Mouse (Mus musculus) kidney, embryonic 16.5 days (tissue): ENCODE data around the gene Golim4. TPM values are rescaled to one million over a fixed set of nuclear protein-coding genes. Genes with fewer than 3 reads are reported as not detected.

Experiments
- ATAC-seq: fragments of 200-750 bp; cut with Nextera tagmentation; 2 replicates; pipeline ENCODE4 v1.8.0; 2017; ENCODE audit warnings: moderate TSS enrichment; ENCODE audit not compliant: low FRiP score, low TSS enrichment
- H3K27ac ChIP-seq: fragments of 300-500 bp; sonication (generic); 2 replicates; pipeline ENCODE4 v1.5.1; 2014; ENCODE audit warnings: low read length
- H3K27me3 ChIP-seq: fragments of 300-500 bp; sonication (generic); 2 replicates; pipeline ENCODE4 v1.6.1; 2014; ENCODE audit warnings: low read length, control low read depth, mixed read lengths; ENCODE audit not compliant: insufficient read depth
- H3K36me3 ChIP-seq: fragments of 300-500 bp; sonication (generic); 2 replicates; pipeline ENCODE4 v1.6.1; 2014; ENCODE audit warnings: low read length, control low read depth, mixed read lengths; ENCODE audit not compliant: insufficient read depth
- H3K4me1 ChIP-seq: fragments of 300-500 bp; sonication (generic); 2 replicates; pipeline ENCODE4 v1.6.1; 2014; ENCODE audit warnings: low read length, control low read depth, mixed read lengths; ENCODE audit not compliant: insufficient read depth
- H3K4me2 ChIP-seq: fragments of 300-500 bp; sonication (generic); replicated peaks from 2 replicates; pipeline ENCODE4 v1.6.1; 2014; ENCODE audit warnings: low read depth, low read length
- H3K4me3 ChIP-seq: fragments of 300-500 bp; sonication (generic); 2 replicates; pipeline ENCODE4 v1.5.1; 2014; ENCODE audit warnings: mild to moderate bottlenecking, low read length
- H3K9ac ChIP-seq: fragments of 300-500 bp; sonication (generic); replicated peaks from 2 replicates; pipeline ENCODE4 v1.6.1; 2014; ENCODE audit warnings: low read length
- H3K9me3 ChIP-seq: fragments of 300-500 bp; sonication (generic); 2 replicates; pipeline ENCODE4 v1.6.1; 2016; ENCODE audit warnings: low read length, control low read depth
- WGBS: fragments of 180-500 bp; shearing (Covaris S2); extraction: QIAGEN DNeasy Blood & Tissue Kit; methylation state at CpG from one replicate; pipeline ENCODE4 v1.1.7; 2014; 5-methylcytosine and 5-hydroxymethylcytosine counted together
- polyA plus RNA-seq: library from polyadenylated mRNA; unstranded; fragments of >200 nt; fragmentation: Nextera tagmentation; extraction: Ambion mirVana; gene quantifications from 2 replicates; pipeline ENCODE4 v1.2.1, GENCODE M21; 2015

The Golim4 gene
- polyA plus RNA-seq, 1 experiment from 2014 or later: 61.8 TPM

DNA sequence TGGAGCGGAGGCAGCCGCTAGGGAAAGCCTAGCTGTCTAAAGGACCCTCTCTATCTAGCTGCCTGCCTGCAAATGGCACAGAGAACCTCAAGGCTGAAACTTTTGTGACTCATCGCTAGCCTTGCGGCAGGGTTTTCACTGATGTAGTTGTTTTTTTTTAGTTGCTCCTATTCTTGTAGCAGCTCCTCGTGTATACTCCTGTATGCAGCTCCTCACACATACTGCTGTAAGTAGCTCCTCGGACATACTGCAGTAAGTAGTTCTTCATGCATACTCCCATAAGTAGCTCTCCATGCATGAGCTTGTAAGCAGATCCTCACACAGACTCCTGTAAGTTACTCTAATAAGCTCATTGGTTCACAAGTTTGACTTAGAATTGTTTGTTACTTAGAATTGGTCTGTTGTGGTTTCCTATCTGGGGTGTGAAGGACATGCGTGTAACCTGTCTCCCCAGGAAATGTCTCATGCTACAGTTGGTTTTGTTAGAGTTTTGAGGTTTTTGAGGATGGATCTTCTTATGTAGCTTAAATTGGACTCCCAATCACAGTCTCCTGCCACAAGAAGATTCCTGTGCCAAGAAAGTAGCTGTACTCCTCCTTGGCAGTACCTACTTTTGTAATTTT is 26.7 kb downstream of the Golim4 start:
- ATAC-seq: no peak
- Histone ChIP-seq H3K27ac (no peak overlapping the region), H3K9ac (no peak overlapping the region), H3K9me3 (peaks cover 6% of the 10 kb centered on the region; the same call in 1 of the 2 replicates), H3K4me2 (no peak overlapping the region), H3K27me3 (no peaks in the 10 kb centered on the region), H3K36me3 (peaks cover 7% of the 10 kb centered on the region; the same call in 1 of the 2 replicates), H3K4me3 (no peak overlapping the region), H3K4me1 (0 out of 2 replicates have a peak, but pooled peaks cover 2% of the 10 kb centered on the region)
- 90% methylated on average over 7 of the region's 7 CpGs for WGBS

DNA sequence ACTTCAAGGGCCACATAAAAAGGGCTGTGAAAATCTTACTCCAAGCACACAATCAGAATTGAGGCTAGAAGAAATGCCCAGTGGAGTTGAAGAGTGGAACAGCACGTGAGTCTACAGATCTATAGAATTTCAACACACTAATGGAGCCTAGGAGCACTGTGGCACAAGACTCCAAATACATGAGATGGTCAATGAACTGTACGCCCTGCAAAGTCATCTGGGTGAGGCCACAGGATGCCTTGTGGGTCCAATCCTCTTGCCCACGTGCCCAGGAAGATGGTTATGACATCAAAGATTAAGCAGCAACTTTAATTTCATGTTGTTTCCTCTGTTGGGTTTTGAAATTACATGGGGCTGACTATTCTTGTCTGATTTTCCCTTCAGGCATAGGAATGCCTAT is 30.4 kb downstream of the Golim4 start:
- Histone ChIP-seq H3K4me3 (no peak overlapping the region), H3K27ac (no peak overlapping the region), H3K36me3 (no peaks in the 10 kb centered on the region), H3K9me3 (no peaks in the 10 kb centered on the region), H3K27me3 (no peaks in the 10 kb centered on the region), H3K4me1 (0 out of 2 replicates have a peak, but pooled peaks cover 2% of the 10 kb centered on the region), H3K9ac (no peak overlapping the region), H3K4me2 (no peak overlapping the region)
- no peak for ATAC-seq
- 86% methylated on average over 3 of the region's 3 CpGs for WGBS

DNA sequence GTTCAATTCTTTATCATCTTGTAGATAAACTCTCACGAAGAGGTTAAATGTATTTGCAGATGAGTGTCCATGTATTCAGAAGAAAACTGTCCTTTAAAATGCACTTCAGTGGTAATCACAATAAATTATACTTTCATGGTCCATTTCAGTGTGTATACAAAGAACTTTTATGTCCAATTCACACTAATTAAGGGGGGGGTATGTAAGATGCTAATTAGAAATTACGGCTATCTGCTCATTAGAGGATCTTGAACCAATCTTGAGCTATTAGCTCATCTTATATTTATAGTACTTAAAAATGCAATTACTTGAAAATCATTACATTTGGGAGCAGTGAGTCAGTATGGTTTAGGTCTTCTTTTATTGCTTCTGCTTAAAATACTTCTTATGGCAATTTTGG is 31.6 kb downstream of the Golim4 start:
- Histone ChIP-seq H3K4me1 (0 out of 2 replicates have a peak, but pooled peaks cover 6% of the 10 kb centered on the region), H3K27me3 (no peaks in the 10 kb centered on the region), H3K4me3 (no peak overlapping the region), H3K9me3 (no peaks in the 10 kb centered on the region), H3K4me2 (no peak overlapping the region), H3K9ac (no peak overlapping the region), H3K27ac (no peak overlapping the region), H3K36me3 (no peaks in the 10 kb centered on the region)
- no peak for ATAC-seq
- WGBS: 85% methylated on average over 2 of the region's 2 CpGs

GRCm38 (mm10) chr3:75917770-75918503 is 38.8 kb downstream of the Golim4 start:
- Histone ChIP-seq H3K4me1 (0 out of 2 replicates have a peak, but pooled peaks cover 4% of the 10 kb centered on the region), H3K27me3 (no peaks in the 10 kb centered on the region), H3K4me2 (no peak overlapping the region), H3K4me3 (no peak overlapping the region), H3K27ac (no peak overlapping the region), H3K9ac (no peak overlapping the region), H3K9me3 (no peaks in the 10 kb centered on the region), H3K36me3 (no peaks in the 10 kb centered on the region)
- WGBS: 78% methylated on average over 17 of the region's 17 CpGs
- no peak for ATAC-seq

DNA sequence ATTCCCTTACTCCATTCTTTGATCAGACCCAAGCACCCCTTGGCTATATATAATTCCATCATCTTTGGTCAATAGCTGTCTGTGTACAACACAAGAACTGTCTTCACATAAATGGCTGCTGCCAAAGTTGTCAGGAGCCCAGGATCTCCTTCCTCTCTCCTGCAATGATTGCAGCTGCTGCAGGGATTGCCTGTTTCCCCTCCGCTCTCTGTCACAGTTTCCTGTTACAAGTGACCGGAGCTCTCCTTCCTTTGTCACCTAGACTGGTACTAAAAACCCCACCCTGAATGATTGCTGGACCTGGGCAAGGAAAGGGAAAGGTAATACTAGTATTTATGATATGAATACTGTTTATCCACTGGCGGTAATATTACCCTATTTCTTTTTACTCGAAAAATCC is 44.0 kb downstream of the Golim4 start:
- no peak for ATAC-seq
- H3K9me3 ChIP-seq: no peaks in the 10 kb centered on the region
- no peaks in the 10 kb centered on the region; the same call in 1 of the 2 replicates for H3K4me1 ChIP-seq
- H3K4me2 ChIP-seq: no peak overlapping the region
- no peaks in the 10 kb centered on the region for H3K36me3 ChIP-seq
- no peaks in the 10 kb centered on the region for H3K27me3 ChIP-seq
- 60% methylated on average over 4 of the region's 4 CpGs for WGBS
- H3K27ac ChIP-seq: no peak overlapping the region
- no peak overlapping the region for H3K9ac ChIP-seq
- H3K4me3 ChIP-seq: no peak overlapping the region

- Histone ChIP-seq H3K27ac (no peak overlapping the region), H3K4me1 (no peaks in the 10 kb centered on the region; the same call in 1 of the 2 replicates), H3K9me3 (no peaks in the 10 kb centered on the region), H3K36me3 (peaks cover 5% of the 10 kb centered on the region; the same call in 1 of the 2 replicates), H3K27me3 (no peaks in the 10 kb centered on the region), H3K4me3 (no peak overlapping the region), H3K9ac (no peak overlapping the region), H3K4me2 (no peak overlapping the region)
- peak; percentile 15; the same call in 1 of the 2 replicates for ATAC-seq
These were observed 46.0 kb downstream of the Golim4 start for GRCm38 (mm10) chr3:75910768-75911167.

- ATAC-seq: peak; percentile 67
- Histone ChIP-seq H3K9me3 (no peaks in the 10 kb centered on the region), H3K27me3 (no peaks in the 10 kb centered on the region), H3K27ac (no peak overlapping the region), H3K4me2 (no peak overlapping the region), H3K4me1 (no peaks in the 10 kb centered on the region; the same call in 1 of the 2 replicates), H3K36me3 (peaks cover 5% of the 10 kb centered on the region; the same call in 1 of the 2 replicates), H3K4me3 (no peak overlapping the region), H3K9ac (no peak overlapping the region)
- 2% methylated on average over 4 of the region's 4 CpGs for WGBS
These were observed 46.5 kb downstream of the Golim4 start for GRCm38 (mm10) chr3:75910257-75910656.

GRCm38 (mm10) chr3:75901903-75902598 is 54.7 kb downstream of the Golim4 start:
- Histone ChIP-seq H3K9me3 (no peaks in the 10 kb centered on the region), H3K27ac (no peak overlapping the region), H3K27me3 (no peaks in the 10 kb centered on the region), H3K36me3 (peaks cover 18% of the 10 kb centered on the region), H3K4me3 (no peak overlapping the region), H3K9ac (no peak overlapping the region), H3K4me1 (no peaks in the 10 kb centered on the region), H3K4me2 (no peak overlapping the region)
- ATAC-seq: peak; percentile 39; the same call in 1 of the 2 replicates
- WGBS: 80% methylated on average over 11 of the region's 11 CpGs

GRCm38 (mm10) chr3:75895075-75895474 is 61.7 kb downstream of the Golim4 start:
- no peaks in the 10 kb centered on the region for H3K4me1 ChIP-seq
- no peak overlapping the region for H3K4me3 ChIP-seq
- H3K36me3 ChIP-seq: peaks cover 31% of the 10 kb centered on the region
- H3K9ac ChIP-seq: no peak overlapping the region
- H3K4me2 ChIP-seq: no peak overlapping the region
- no peaks in the 10 kb centered on the region for H3K9me3 ChIP-seq
- no peaks in the 10 kb centered on the region for H3K27me3 ChIP-seq
- no peak overlapping the region for H3K27ac ChIP-seq
- 88% methylated on average over 5 of the region's 5 CpGs for WGBS
- ATAC-seq: no peak
